Mouse (Mus musculus) CH12.LX (cell line): ENCODE results near the gene Slc15a4. TPM values are rescaled to one million over a fixed set of nuclear protein-coding genes. Genes with fewer than 3 reads are reported as not detected.
A peak's percentile ranks its signal among the peaks of the same experiment; 100 is the strongest.

ENCODE experiments used
- DNase-seq: peaks from one replicate; pipeline ENCODE4 v3.0.0-alpha.2; 2013; ENCODE audit errors: extremely low read depth
- H3K27ac ChIP-seq: 2 replicates; pipeline ENCODE4 v1.5.1; 2012; ENCODE audit warnings: low read depth, mild to moderate bottlenecking, control low read depth, moderate library complexity; ENCODE audit not compliant: insufficient read depth
- H3K27me3 ChIP-seq: replicated peaks from 2 replicates; pipeline ENCODE3; 2012; ENCODE audit warnings: inconsistent platforms
- H3K36me3 ChIP-seq, 2 experiments: replicated peaks in 1 of 2; 2 replicates each; pipeline versions ENCODE3 to v1.6.1; 2012; ENCODE audit warnings: inconsistent platforms in 1 of 2, low read length in 1 of 2, mild to moderate bottlenecking in 1 of 2, mixed read lengths in 1 of 2, moderate library complexity in 1 of 2; ENCODE audit not compliant: control insufficient read depth in 1 of 2, insufficient read depth in 1 of 2
- H3K4me1 ChIP-seq, 2 experiments: 2 replicates each; pipeline ENCODE4 v1.6.1; 2012; ENCODE audit warnings: inconsistent platforms in 1 of 2, moderate library complexity in 1 of 2; ENCODE audit not compliant: insufficient read depth in 2 of 2, control insufficient read depth in 1 of 2
- H3K4me2 ChIP-seq: 2 replicates; pipeline ENCODE4 v1.6.1; 2012; ENCODE audit warnings: low read depth, mild to moderate bottlenecking, control low read depth; ENCODE audit not compliant: poor library complexity, insufficient read depth, severe bottlenecking
- H3K4me3 ChIP-seq, 3 experiments: fragments of 150-350 bp in 1 of 3; sonication (generic) in 1 of 3; replicated peaks in 1 of 3; 2 replicates each; pipeline versions ENCODE3 to v1.5.1; 2011 to 2012; ENCODE audit warnings: low read depth in 2 of 3, low read length in 2 of 3, mild to moderate bottlenecking in 2 of 3, moderate library complexity in 2 of 3, control low read depth in 1 of 3, improper control_type of control experiment in 1 of 3, inconsistent platforms in 1 of 3, mixed read lengths in 1 of 3; ENCODE audit not compliant: poor library complexity in 1 of 3
- H3K79me2 ChIP-seq: replicated peaks from 2 replicates; pipeline ENCODE4 v1.6.1; 2012; ENCODE audit warnings: mild to moderate bottlenecking, moderate library complexity; ENCODE audit not compliant: control insufficient read depth, poor library complexity, insufficient read depth, severe bottlenecking; ENCODE audit errors: extremely low read depth
- H3K9ac ChIP-seq: 2 replicates; pipeline ENCODE4 v1.6.1; 2012; ENCODE audit warnings: low read depth, mild to moderate bottlenecking, control low read depth, moderate library complexity; ENCODE audit not compliant: insufficient read depth
- H3K9me3 ChIP-seq: replicated peaks from 2 replicates; pipeline ENCODE3; 2012; ENCODE audit warnings: low read length, inconsistent platforms, mixed read lengths
- BHLHE40 ChIP-seq: IDR thresholded peaks from 2 replicates; pipeline ENCODE4 v1.6.1; 2011; ENCODE audit warnings: mild to moderate bottlenecking, low read depth, low read length, improper control_type of control experiment
- CHD1 ChIP-seq: IDR thresholded peaks from 2 replicates; pipeline ENCODE4 v1.6.1; 2012; ENCODE audit warnings: low read depth, low read length, improper control_type of control experiment, inconsistent platforms
- CTCF ChIP-seq, 2 experiments: IDR thresholded peaks in 1 of 2; conservative IDR thresholded peaks in 1 of 2; 2 replicates each; pipeline ENCODE4 v1.5.1; 2011 to 2012; ENCODE audit warnings: low read depth in 2 of 2, low read length in 2 of 2, improper control_type of control experiment in 1 of 2, inconsistent platforms in 1 of 2, mild to moderate bottlenecking in 1 of 2, moderate library complexity in 1 of 2
- E2F4 ChIP-seq: IDR thresholded peaks from 2 replicates; pipeline ENCODE4 v1.6.1; 2011; ENCODE audit warnings: low read depth, low read length, improper control_type of control experiment; ENCODE audit not compliant: insufficient replicate concordance
- EP300 ChIP-seq: IDR thresholded peaks from 2 replicates; pipeline ENCODE4 v1.6.1; 2011; ENCODE audit warnings: low read length, improper control_type of control experiment
- HCFC1 ChIP-seq: IDR thresholded peaks from 2 replicates; pipeline ENCODE4 v1.6.1; 2012; ENCODE audit warnings: low read depth, mild to moderate bottlenecking, inconsistent platforms, low read length, improper control_type of control experiment
- JUND ChIP-seq: conservative IDR thresholded peaks from 2 replicates; pipeline ENCODE4 v1.6.1; 2011; ENCODE audit warnings: low read depth, low read length, improper control_type of control experiment
- KAT2A ChIP-seq: IDR thresholded peaks from 2 replicates; pipeline ENCODE4 v1.6.1; 2012; ENCODE audit warnings: low read length, improper control_type of control experiment, inconsistent platforms; ENCODE audit not compliant: insufficient replicate concordance
- MAFK ChIP-seq: IDR thresholded peaks from 2 replicates; pipeline ENCODE4 v1.6.1; 2011; ENCODE audit warnings: low read length, improper control_type of control experiment; ENCODE audit not compliant: insufficient replicate concordance
- MAX ChIP-seq: IDR thresholded peaks from 2 replicates; pipeline ENCODE4 v1.6.1; 2011; ENCODE audit warnings: low read length, improper control_type of control experiment
- MAZ ChIP-seq: IDR thresholded peaks from 2 replicates; pipeline ENCODE4 v1.6.1; 2012; ENCODE audit warnings: low read depth, mild to moderate bottlenecking, inconsistent platforms, low read length, improper control_type of control experiment, moderate library complexity
- MXI1 ChIP-seq: IDR thresholded peaks from 2 replicates; pipeline ENCODE4 v1.6.1; 2011; ENCODE audit warnings: mild to moderate bottlenecking, low read depth, low read length, improper control_type of control experiment
- MYC ChIP-seq: IDR thresholded peaks from 2 replicates; pipeline ENCODE4 v1.6.1; 2011; ENCODE audit warnings: low read depth, mild to moderate bottlenecking, improper control_type of control experiment, low read length
- NRF1 ChIP-seq: IDR thresholded peaks from 2 replicates; pipeline ENCODE4 v1.6.1; 2014; ENCODE audit warnings: low read depth, mild to moderate bottlenecking, inconsistent platforms, low read length, improper control_type of control experiment, moderate library complexity
- POLR2A ChIP-seq: IDR thresholded peaks from 2 replicates; pipeline ENCODE4 v1.6.1; 2011; ENCODE audit warnings: low read depth, mild to moderate bottlenecking, improper control_type of control experiment, low read length
- POLR2AphosphoS2 ChIP-seq: IDR thresholded peaks from 2 replicates; pipeline ENCODE4 v1.6.1; 2011; ENCODE audit warnings: low read depth, low read length, improper control_type of control experiment
- RAD21 ChIP-seq: IDR thresholded peaks from 2 replicates; pipeline ENCODE4 v1.6.1; 2011; ENCODE audit warnings: low read depth, mild to moderate bottlenecking, low read length, improper control_type of control experiment, moderate library complexity
- RCOR1 ChIP-seq: conservative IDR thresholded peaks from 2 replicates; pipeline ENCODE4 v1.6.1; 2012; ENCODE audit warnings: low read depth, mild to moderate bottlenecking, inconsistent platforms, low read length, improper control_type of control experiment
- SIN3A ChIP-seq: IDR thresholded peaks from 2 replicates; pipeline ENCODE4 v1.6.1; 2012; ENCODE audit warnings: low read length, improper control_type of control experiment, inconsistent platforms
- SMC3 ChIP-seq: IDR thresholded peaks from 2 replicates; pipeline ENCODE4 v1.6.1; 2011; ENCODE audit warnings: low read depth, low read length, improper control_type of control experiment
- TCF12 ChIP-seq: IDR thresholded peaks from 2 replicates; pipeline ENCODE4 v1.6.1; 2014; ENCODE audit warnings: low read depth, mild to moderate bottlenecking, inconsistent platforms, low read length, improper control_type of control experiment
- UBTF ChIP-seq: IDR thresholded peaks from 2 replicates; pipeline ENCODE4 v1.6.1; 2012; ENCODE audit warnings: low read depth, mild to moderate bottlenecking, inconsistent platforms, low read length, improper control_type of control experiment, moderate library complexity
- ZKSCAN1 ChIP-seq: IDR thresholded peaks from 2 replicates; pipeline ENCODE4 v1.6.1; 2012; ENCODE audit warnings: low read depth, inconsistent platforms, low read length, improper control_type of control experiment, borderline replicate concordance
- ZMIZ1 ChIP-seq: IDR thresholded peaks from 2 replicates; pipeline ENCODE4 v1.6.1; 2012; ENCODE audit warnings: low read depth, mild to moderate bottlenecking, inconsistent platforms, low read length, improper control_type of control experiment
- ZNF384 ChIP-seq: IDR thresholded peaks from 2 replicates; pipeline ENCODE4 v1.6.1; 2012; ENCODE audit warnings: low read depth, low read length, improper control_type of control experiment, inconsistent platforms
- dilution Hi-C: fragments of 300-500 bp; cut with MboI; formaldehyde crosslinking; loops from 2 replicates; pipeline ENCODE4 v1.14.3; 2020; ENCODE audit warnings: low sequenced_read_pairs; ENCODE audit not compliant: extremely low pct_unique_long_range_greater_than_20kb, extremely low pct_ligation_motif_present
- in situ Hi-C: fragments of 300-500 bp; cut with MboI; formaldehyde crosslinking; loops from 3 replicates; pipeline ENCODE4 v1.14.3; 2019; ENCODE audit warnings: low sequenced_read_pairs, low pct_ligation_motif_present, low pct_unique_long_range_greater_than_20kb, mixed read lengths
- polyA plus RNA-seq: library from polyadenylated mRNA; unstranded; fragments of >175 nt; gene quantifications from 2 replicates; pipeline ENCODE4 v1.2.1, GENCODE M21; 2012; ENCODE audit warnings: low read depth; ENCODE audit not compliant: insufficient read length
- total RNA-seq, 2 experiments: library from RNA; depleted of rRNA; stranded (reverse); fragments of 300-350 nt in 1 of 2; fragments of >200 nt in 1 of 2; gene quantifications; 2 replicates each; pipeline ENCODE4 v1.2.3; 2012 to 2014

Slc15a4 gene
- total and polyA plus RNA-seq, 3 experiments = 25.7 to 52.7 (median 25.8) TPM

DNA sequence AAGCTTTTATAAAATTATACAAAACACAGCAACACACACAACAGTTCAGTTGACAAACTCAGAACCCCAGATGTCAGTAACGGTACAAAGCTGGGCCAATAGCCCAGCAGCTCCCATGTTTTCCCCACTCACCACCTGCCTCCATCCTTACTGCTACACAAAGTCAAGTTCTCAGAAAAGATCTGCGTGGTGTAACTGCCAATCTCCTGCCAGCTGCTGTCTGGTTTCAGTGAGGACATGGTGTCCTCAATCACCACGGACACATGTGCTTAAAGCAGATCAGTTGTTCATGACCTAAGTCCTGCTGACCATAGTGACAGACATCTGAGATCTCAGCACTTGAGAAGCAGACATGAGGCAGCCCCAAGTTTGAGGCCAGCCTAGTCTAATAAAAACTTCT lies 37.0 kb downstream of the Slc15a4 start:
- Histone ChIP-seq H3K79me2 (no peaks in the 10 kb centered on the region; the same call in 1 of the 2 replicates), H3K9ac (no peak overlapping the region), H3K27ac (no peak overlapping the region), H3K4me2 (no peak overlapping the region), H3K4me3 (no peak overlapping the region), H3K27me3 (no peaks in the 10 kb centered on the region), H3K4me1 (peaks cover 0 to 10% of the 10 kb centered on the region in 2 experiments; a peak in 2 of 4 replicates), H3K9me3 (no peaks in the 10 kb centered on the region), H3K36me3 (peaks cover 80 to 95% of the 10 kb centered on the region in 2 experiments)
- dilution Hi-C loops (no loop called here), in situ Hi-C loops (no loop called here)
- no peak for DNase-seq
- TF ChIP-seq POLR2A (no peak), JUND (no peak), E2F4 (no peak), MAX (no peak), MYC (no peak), CHD1 (no peak)

DNA sequence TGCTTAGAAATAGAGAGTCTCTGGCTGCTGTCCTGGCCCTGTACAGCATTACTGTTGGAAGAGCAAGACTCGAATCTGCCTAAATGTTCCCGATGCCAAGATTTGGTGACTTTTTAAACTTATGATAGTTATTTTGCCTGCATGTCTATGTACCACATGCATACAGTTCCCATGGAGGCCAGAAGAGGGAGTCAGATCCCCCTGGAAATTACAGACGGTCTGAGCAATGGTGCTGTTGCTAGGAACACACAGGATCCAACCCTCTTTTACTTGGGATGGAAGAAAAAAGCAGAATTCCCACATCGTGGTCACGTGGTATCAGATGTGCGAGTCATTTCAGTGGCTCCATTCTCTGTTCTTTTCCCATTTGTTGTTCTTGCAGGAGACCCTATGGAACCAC lies 39.8 kb downstream of the Slc15a4 start:
- Histone ChIP-seq H3K4me1 (no peaks in the 10 kb centered on the region), H3K4me3 (no peak overlapping the region), H3K4me2 (no peak overlapping the region), H3K27me3 (no peaks in the 10 kb centered on the region), H3K79me2 (no peaks in the 10 kb centered on the region), H3K9me3 (no peaks in the 10 kb centered on the region), H3K27ac (no peak overlapping the region), H3K36me3 (peaks cover 52 to 68% of the 10 kb centered on the region in 2 experiments), H3K9ac (no peak overlapping the region)
- in situ Hi-C loops = no loop called here
- no peak for DNase-seq
- TF ChIP-seq NRF1 (no peak), RAD21 (peak; percentile 50), HCFC1 (no peak), EP300 (no peak), SIN3A (no peak), SMC3 (peak; percentile 36; the same call in 1 of the 2 replicates), CTCF (conservative IDR thresholded peaks at IDR 0.05 in 1 of 2, IDR thresholded peaks at IDR 0.05 in 1 of 2; ENCODE audit: low read depth in 2 of 2, low read length in 2 of 2) (peak in 1 of 2 experiments; percentile 55; a peak in 3 of 4 replicates), POLR2AphosphoS2 (no peak), ZKSCAN1 (no peak), JUND (no peak), BHLHE40 (no peak)
- dilution Hi-C loops = no loop called here

DNA sequence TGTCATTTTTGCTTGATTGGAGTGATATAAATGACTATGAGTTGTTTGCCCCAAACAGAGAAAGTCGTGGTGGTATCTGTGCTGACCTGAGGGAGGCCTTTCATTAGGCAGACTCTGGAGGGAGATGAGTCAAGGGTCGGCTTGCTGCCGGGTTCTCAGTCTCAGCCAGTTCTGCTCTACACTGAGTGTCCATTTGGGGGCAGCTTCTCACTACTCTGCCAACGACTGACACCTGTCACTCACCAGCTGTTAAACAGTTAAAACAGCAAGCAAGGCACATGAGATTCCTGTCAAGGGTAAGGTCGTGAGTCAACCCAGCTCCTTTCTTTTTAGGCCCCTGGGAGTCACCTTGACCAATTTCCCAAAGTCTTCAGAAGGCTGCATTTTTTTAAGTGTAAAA lies 40.3 kb downstream of the Slc15a4 start:
- no peaks in the 10 kb centered on the region for H3K9me3 ChIP-seq
- no peak overlapping the region for H3K4me3 ChIP-seq
- H3K4me1 ChIP-seq = no peaks in the 10 kb centered on the region
- in situ Hi-C loops (no loop called here), dilution Hi-C loops (no loop called here)
- H3K79me2 ChIP-seq = no peaks in the 10 kb centered on the region
- H3K27me3 ChIP-seq = no peaks in the 10 kb centered on the region
- DNase-seq = no peak
- H3K9ac ChIP-seq = no peak overlapping the region
- H3K36me3 ChIP-seq = peaks cover 48 to 64% of the 10 kb centered on the region in 2 experiments
- H3K4me2 ChIP-seq = no peak overlapping the region
- TF ChIP-seq MAZ (no peak), ZNF384 (no peak), E2F4 (no peak), MXI1 (no peak), ZMIZ1 (no peak), MYC (no peak), EP300 (no peak), RCOR1 (no peak), CTCF (conservative IDR thresholded peaks at IDR 0.05 in 1 of 2, IDR thresholded peaks at IDR 0.05 in 1 of 2; ENCODE audit: low read depth in 2 of 2, low read length in 2 of 2) (peak in 1 of 2 experiments; percentile 57; a peak in 2 of 4 replicates), UBTF (no peak), RAD21 (peak; percentile 55), KAT2A (no peak), TCF12 (no peak), JUND (no peak), MAFK (no peak), SMC3 (peak; percentile 42), ZKSCAN1 (no peak)
- no peak overlapping the region for H3K27ac ChIP-seq
